ENCODE assay signal across 13 mouse cellular contexts in the genomic region with DNA sequence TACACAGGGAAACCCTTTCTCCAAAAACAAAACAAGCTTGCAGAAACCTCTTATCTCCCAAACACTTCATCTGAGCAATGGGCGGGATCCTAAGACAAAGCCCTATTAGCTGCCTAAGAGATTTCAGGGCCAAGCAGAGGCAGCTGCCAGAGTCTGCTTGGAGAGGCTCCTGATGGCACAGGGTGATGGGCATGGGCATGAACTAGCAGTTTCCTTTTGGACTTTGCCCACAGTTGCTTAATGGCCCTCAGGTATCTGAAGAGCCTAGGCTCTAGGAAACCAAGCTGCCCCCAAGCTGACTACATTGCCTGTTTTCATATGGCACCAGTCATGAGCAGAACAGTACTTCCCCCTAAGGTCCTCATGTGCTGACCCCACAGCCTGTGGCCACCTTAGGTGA. TPM values are rescaled to one million over a fixed set of nuclear protein-coding genes. Genes with fewer than 3 reads are reported as not detected.
"Had no signal": no experiment of that assay in that cellular context is flagged by ENCODE, and none has a peak within 500 bp of the region (broad histone marks: within the 10 kb centered on the region; RNA-seq: fewer than 3 reads in every experiment).

No protein-coding gene starts in this region.

- H3K4me1 ChIP-seq: liver, embryonic 12.5 days; midbrain, embryonic 15.5 days; neural tube, embryonic 12.5 days had no signal

- H3K9ac ChIP-seq: limb, embryonic 13.5 days; liver, embryonic 12.5 days; lung, embryonic 14.5 days; midbrain, embryonic 15.5 days; neural tube, embryonic 12.5 days had no signal

- DNase-seq: left cerebral cortex, postnatal 4 days; lung, embryonic 14.5 days; lung, postnatal 10 days; right cerebral cortex, postnatal 4 days; thymus, postnatal 14 days had no signal

- H3K4me3 ChIP-seq: limb, embryonic 13.5 days; liver, embryonic 12.5 days; midbrain, embryonic 15.5 days; neural tube, embryonic 12.5 days had no signal

- H3K27ac ChIP-seq: limb, embryonic 13.5 days; liver, embryonic 12.5 days; macrophage; midbrain, embryonic 15.5 days; neural tube, embryonic 12.5 days had no signal

- H3K36me3 ChIP-seq: liver, embryonic 12.5 days; midbrain, embryonic 15.5 days had no signal

- H3K4me2 ChIP-seq: limb, embryonic 13.5 days; liver, embryonic 12.5 days; lung, embryonic 14.5 days; midbrain, embryonic 11.5 days; midbrain, embryonic 15.5 days; neural tube, embryonic 12.5 days had no signal

- H3K27me3 ChIP-seq: limb, embryonic 13.5 days; liver, embryonic 12.5 days; midbrain, embryonic 15.5 days; neural tube, embryonic 12.5 days had no signal

- ATAC-seq: inflammation-experienced regulatory T-cells, adult 6 months; liver, embryonic 12.5 days; midbrain, embryonic 15.5 days had no signal

- H3K9me3 ChIP-seq: limb, embryonic 13.5 days; liver, embryonic 12.5 days; megakaryocyte, embryonic 14.5 days; midbrain, embryonic 15.5 days; neural tube, embryonic 12.5 days had no signal

RNA-seq across cellular contexts. Expression of a gene that starts 7.9 kb away (rescaled TPM):
- polyA plus RNA-seq: macrophage had no signal
